In genomic region chr3:32365546-32366245, GRCm38 (mm10) we compare ENCODE assay signal across 8 mouse cellular contexts. TPM values are rescaled to one million over a fixed set of nuclear protein-coding genes. Genes with fewer than 3 reads are reported as not detected.
DNase-seq lines count a peak whose midpoint lies in the region; ATAC-seq and TF ChIP-seq lines count a peak whose summit lies in the region.

Gene Zmat3, minus strand, starts transcription at chr3:32366014.

- peaks cover 13% of the 10 kb centered on the region for H3K4me1 ChIP-seq in heart, embryonic 12.5 days (replicated peaks)
- H3K4me1 ChIP-seq in kidney, postnatal 0 days (replicated peaks; ENCODE audit: insufficient read depth, low read length) = 0 out of 2 replicates have a peak, but pooled peaks cover 2% of the 10 kb centered on the region
- H3K4me1 ChIP-seq in liver, embryonic 11.5 days (replicated peaks; ENCODE audit: control insufficient read depth, insufficient read depth, low read length) = peaks cover 4% of the 10 kb centered on the region; the same call in 1 of the 2 replicates

- TF ChIP-seq POLR2A in myocyte (IDR thresholded peaks at IDR 0.05; ENCODE audit: insufficient read length, low read depth) = peak; percentile 73

- H3K4me2 ChIP-seq in heart, embryonic 12.5 days = peak within 1 kb of the TSS; percentile 79
- H3K4me2 ChIP-seq in kidney, postnatal 0 days (ENCODE audit: low read length) = peak within 1 kb of the TSS; percentile 89
- H3K4me2 ChIP-seq in liver, embryonic 11.5 days = peak within 1 kb of the TSS; percentile 94
- H3K4me2 ChIP-seq in myocyte (ENCODE audit: low read depth) = peak within 1 kb of the TSS; percentile 76

- H3K4me3 ChIP-seq in heart, embryonic 12.5 days = peak within 1 kb of the TSS; percentile 88
- H3K4me3 ChIP-seq in kidney, postnatal 0 days (replicated peaks; ENCODE audit: low read depth, low read length) = peak within 1 kb of the TSS; percentile 82
- peak within 1 kb of the TSS; percentile 90 for H3K4me3 ChIP-seq in liver, embryonic 11.5 days (ENCODE audit: low read depth, low read length)
- peak within 1 kb of the TSS; percentile 73 for H3K4me3 ChIP-seq in myocyte

- H3K79me2 ChIP-seq in myocyte (ENCODE audit: control insufficient read depth, insufficient read depth) = peaks cover 43% of the 10 kb centered on the region

- peak within 1 kb of the TSS; percentile 88 for H3K9ac ChIP-seq in heart, embryonic 12.5 days
- H3K9ac ChIP-seq in kidney, postnatal 0 days (ENCODE audit: low read depth, low read length) = peak within 1 kb of the TSS; percentile 83
- peak within 1 kb of the TSS; percentile 74 for H3K9ac ChIP-seq in liver, embryonic 11.5 days (ENCODE audit: low read depth, low read length)

- peak within 1 kb of the TSS; percentile 74 for H3ac ChIP-seq in myocyte (ENCODE audit: control insufficient read depth, insufficient read length)

- no peaks in the 10 kb centered on the region for H3K9me3 ChIP-seq in heart, embryonic 12.5 days (replicated peaks)
- H3K9me3 ChIP-seq in kidney, postnatal 0 days (replicated peaks; ENCODE audit: low read length) = no peaks in the 10 kb centered on the region
- no peaks in the 10 kb centered on the region for H3K9me3 ChIP-seq in liver, embryonic 11.5 days (ENCODE audit: control insufficient read depth, low read length)

- H3K27ac ChIP-seq in heart, embryonic 12.5 days (ENCODE audit: poor library complexity, severe bottlenecking) = peak within 1 kb of the TSS; percentile 56
- peak within 1 kb of the TSS; percentile 73 for H3K27ac ChIP-seq in kidney, postnatal 0 days
- H3K27ac ChIP-seq in liver, embryonic 11.5 days (ENCODE audit: low read depth, low read length) = no peak within 1 kb of the TSS; the same call in 1 of the 2 replicates

- DNase-seq in B cell, adult 2 months = peak; percentile 68 to 70
- DNase-seq in brain, adult 2 months (ENCODE audit: low read depth, low spot score) = peak; percentile 92
- DNase-seq in kidney, postnatal 0 days (ENCODE audit: low spot score) = peak; percentile 69
- DNase-seq in liver, embryonic 11.5 days (ENCODE audit: low spot score) = peak; percentile 82
- DNase-seq in spleen, postnatal 4 days (ENCODE audit: low spot score in 2 of 2) = peak; percentile 77 to 89

- H3K36me3 ChIP-seq in heart, embryonic 12.5 days = no peaks in the 10 kb centered on the region
- H3K36me3 ChIP-seq in kidney, postnatal 0 days (ENCODE audit: insufficient read depth, low read length) = no peaks in the 10 kb centered on the region
- H3K36me3 ChIP-seq in liver, embryonic 11.5 days (ENCODE audit: control insufficient read depth, insufficient read depth, low read length) = no peaks in the 10 kb centered on the region
- no peaks in the 10 kb centered on the region for H3K36me3 ChIP-seq in myocyte (ENCODE audit: control insufficient read depth, insufficient read depth)

- WGBS in heart, embryonic 12.5 days = 3% methylated on average over 33 of the region's 48 CpGs
- WGBS in kidney, postnatal 0 days = 3% methylated on average over 40 of the region's 48 CpGs
- 3% methylated on average over 38 of the region's 48 CpGs for WGBS in liver, embryonic 11.5 days

- TF ChIP-seq CTCF in kidney, postnatal 0 days (IDR thresholded peaks at IDR 0.05; ENCODE audit: low read depth) = no peak

- ATAC-seq in erythroblast, adult 5-6 weeks (replicated peaks; ENCODE audit: low FRiP score, poor library complexity, severe bottlenecking) = peak; percentile 92
- peak; percentile 79 for ATAC-seq in heart, embryonic 12.5 days (ENCODE audit: insufficient number of reproducible peaks, low FRiP score)
- ATAC-seq in kidney, postnatal 0 days (replicated peaks; ENCODE audit: low FRiP score, low read depth) = peak; percentile 63
- peak; percentile 77 for ATAC-seq in liver, embryonic 11.5 days (replicated peaks; ENCODE audit: low FRiP score)

- H3K27me3 ChIP-seq in heart, embryonic 12.5 days (replicated peaks) = 0 out of 2 replicates have a peak, but pooled peaks cover 4% of the 10 kb centered on the region
- H3K27me3 ChIP-seq in kidney, postnatal 0 days (ENCODE audit: insufficient read depth, low read length) = no peaks in the 10 kb centered on the region
- peaks cover 6% of the 10 kb centered on the region for H3K27me3 ChIP-seq in liver, embryonic 11.5 days (replicated peaks; ENCODE audit: control insufficient read depth, insufficient read depth, low read length)
- no peaks in the 10 kb centered on the region for H3K27me3 ChIP-seq in myocyte (ENCODE audit: control insufficient read depth, insufficient read depth, insufficient read length)

TF ChIP-seq in myocyte, 11 proteins besides CTCF, POLR2A, EP300 and RAD21:
- TF ChIP-seq MYOG (IDR thresholded peaks at IDR 0.05; ENCODE audit: control insufficient read depth in 1 of 3, insufficient read depth in 1 of 3, insufficient read length in 2 of 3, low read depth in 2 of 3) (peak in 2 of 3 experiments; percentile 39 to 64), E2F4 (IDR thresholded peaks at IDR 0.05; ENCODE audit: insufficient read depth) (no peak), MYOD1 (IDR thresholded peaks at IDR 0.05; ENCODE audit: control insufficient read depth in 1 of 3, insufficient read length in 2 of 3, low read depth in 2 of 3) (peak in 2 of 3 experiments; percentile 33 to 45)

RNA-seq across cellular contexts. Expression of gene Zmat3, which starts in this region (rescaled TPM):
- total RNA-seq in erythroblast, adult 5-6 weeks (2015; ENCODE audit: low replicate concordance) = 0.42 and 1.2 TPM in 2 replicates
- total RNA-seq in erythroblast, adult 5-6 weeks (2017; ENCODE audit: low replicate concordance) = 0.14 and 0.26 TPM in 2 replicates
- polyA plus RNA-seq in heart, embryonic 12.5 days (2016; fragmentation: Nextera tagmentation; extraction: Ambion mirVana) = 5.1 and 6.0 TPM in 2 replicates
- 3.5 and 3.6 TPM in 2 replicates for polyA plus RNA-seq in kidney, postnatal 0 days (2015; fragmentation: Nextera tagmentation; extraction: Ambion mirVana)
- 1.8 and 2.8 TPM in 2 replicates for polyA plus RNA-seq in liver, embryonic 11.5 days (2014; fragmentation: Nextera tagmentation; extraction: Ambion mirVana)
- polyA plus RNA-seq in myocyte (2012; fragmentation: generic; extraction: Trizol) = 13.0 TPM
